Mouse (Mus musculus): ENCODE data around the gene Lims1. TPM values are rescaled to one million over a fixed set of nuclear protein-coding genes. Genes with fewer than 3 reads are reported as not detected.
A peak's percentile ranks its signal among the peaks of the same experiment; 100 is the strongest.

Gene Lims1
- total and polyA plus RNA-seq, 3 experiments = 40.4 to 74.7 (median 40.7) TPM

- no peak for TF ChIP-seq EP300 (IDR thresholded peaks at IDR 0.05; ENCODE audit: low read length)
- no peak for TF ChIP-seq MEF2A (IDR thresholded peaks at IDR 0.05; ENCODE audit: borderline replicate concordance, low read depth, low read length)
- TF ChIP-seq MAZ (IDR thresholded peaks at IDR 0.05; ENCODE audit: low read depth, low read length) = no peak
- no peak for TF ChIP-seq JUN (IDR thresholded peaks at IDR 0.05; ENCODE audit: insufficient read depth, low read depth, low read length)
- TF ChIP-seq KAT2A (IDR thresholded peaks at IDR 0.05; ENCODE audit: insufficient replicate concordance, low read length) = no peak
- no peak for TF ChIP-seq ZKSCAN1 (IDR thresholded peaks at IDR 0.05; ENCODE audit: borderline replicate concordance, low read depth, low read length)
- no peak for TF ChIP-seq POLR2A (IDR thresholded peaks at IDR 0.05; ENCODE audit: low read depth, low read length)
- no peak for TF ChIP-seq ZMIZ1 (IDR thresholded peaks at IDR 0.05; ENCODE audit: low read depth, low read length)
- no peak for TF ChIP-seq NELFE (IDR thresholded peaks at IDR 0.05; ENCODE audit: low read depth, low read length)
- TF ChIP-seq POLR2AphosphoS2 (IDR thresholded peaks at IDR 0.05; ENCODE audit: low read depth, low read length) = no peak
- TF ChIP-seq SMC3 (IDR thresholded peaks at IDR 0.05; ENCODE audit: low read depth, low read length) = no peak
- no peak for TF ChIP-seq ZC3H11A (IDR thresholded peaks at IDR 0.05; ENCODE audit: low read depth, low read length)
- no peak for TF ChIP-seq E2F4 (IDR thresholded peaks at IDR 0.05; ENCODE audit: insufficient replicate concordance, low read depth, low read length)
- peaks cover 3 to 45% of the 10 kb centered on the region in 2 experiments; a peak in 3 of 4 replicates for H3K4me1 ChIP-seq (ENCODE audit: control insufficient read depth in 1 of 2, insufficient read depth in 2 of 2)
- no peaks in the 10 kb centered on the region for H3K9me3 ChIP-seq (replicated peaks; ENCODE audit: low read length)
- H3K27ac ChIP-seq (ENCODE audit: insufficient read depth, low read depth) = no peak overlapping the region
- no peak overlapping the region for H3K4me2 ChIP-seq (ENCODE audit: insufficient read depth, low read depth, poor library complexity, severe bottlenecking)
- H3K36me3 ChIP-seq (replicated peaks in 1 of 2; ENCODE audit: control insufficient read depth in 1 of 2, insufficient read depth in 1 of 2, low read length in 1 of 2) = peaks cover 3 to 39% of the 10 kb centered on the region in 2 experiments
- 0 out of 2 replicates have a peak overlapping the region, but pooled peaks have one; percentile 7 for H3K9ac ChIP-seq (ENCODE audit: insufficient read depth, low read depth)
- no peak overlapping the region for H3K4me3 ChIP-seq (replicated peaks in 1 of 3; ENCODE audit: low read depth in 2 of 3, low read length in 2 of 3, poor library complexity in 1 of 3)
- dilution Hi-C loops (cut with MboI; ENCODE audit: extremely low pct_ligation_motif_present, extremely low pct_unique_long_range_greater_than_20kb, low sequenced_read_pairs) = no loop called here
- in situ Hi-C loops (cut with MboI; ENCODE audit: low pct_ligation_motif_present, low pct_unique_long_range_greater_than_20kb, low sequenced_read_pairs) = no loop called here
- no peak for DNase-seq (ENCODE audit: extremely low read depth)
- peaks cover 72% of the 10 kb centered on the region for H3K79me2 ChIP-seq (replicated peaks; ENCODE audit: control insufficient read depth, extremely low read depth, insufficient read depth, poor library complexity, severe bottlenecking)
- H3K27me3 ChIP-seq (replicated peaks) = no peaks in the 10 kb centered on the region
These were observed 69.2 kb downstream of the Lims1 start for GRCm38 (mm10) chr10:58392435-58392834.

- Histone ChIP-seq H3K36me3 (replicated peaks in 1 of 2; ENCODE audit: control insufficient read depth in 1 of 2, insufficient read depth in 1 of 2, low read length in 1 of 2) (peaks cover 6 to 40% of the 10 kb centered on the region in 2 experiments), H3K79me2 (replicated peaks; ENCODE audit: control insufficient read depth, extremely low read depth, insufficient read depth, poor library complexity, severe bottlenecking) (peaks cover 65% of the 10 kb centered on the region), H3K9ac (ENCODE audit: insufficient read depth, low read depth) (peak overlapping the region; percentile 7; the same call in 1 of the 2 replicates), H3K4me1 (ENCODE audit: control insufficient read depth in 1 of 2, insufficient read depth in 2 of 2) (peaks cover 3 to 45% of the 10 kb centered on the region in 2 experiments; a peak in 3 of 4 replicates), H3K9me3 (replicated peaks; ENCODE audit: low read length) (no peaks in the 10 kb centered on the region), H3K27ac (ENCODE audit: insufficient read depth, low read depth) (0 out of 2 replicates have a peak overlapping the region, but pooled peaks have one; percentile 1), H3K4me2 (ENCODE audit: insufficient read depth, low read depth, poor library complexity, severe bottlenecking) (peak overlapping the region; percentile 8; the same call in 1 of the 2 replicates), H3K27me3 (replicated peaks) (no peaks in the 10 kb centered on the region), H3K4me3 (replicated peaks in 1 of 3; ENCODE audit: low read depth in 2 of 3, low read length in 2 of 3, poor library complexity in 1 of 3) (peak overlapping the region in 2 of 3 experiments; percentile 9 to 17)
- DNase-seq (ENCODE audit: extremely low read depth) = peak; percentile 63
- TF ChIP-seq POLR2A (IDR thresholded peaks at IDR 0.05; ENCODE audit: low read depth, low read length) (0 out of 2 replicates have a peak, but pooled peaks have one; percentile 25), USF2 (conservative IDR thresholded peaks at IDR 0.05; ENCODE audit: low read depth, low read length) (no peak)
- dilution Hi-C loops (cut with MboI; ENCODE audit: extremely low pct_ligation_motif_present, extremely low pct_unique_long_range_greater_than_20kb, low sequenced_read_pairs) = no loop called here
- in situ Hi-C loops (cut with MboI; ENCODE audit: low pct_ligation_motif_present, low pct_unique_long_range_greater_than_20kb, low sequenced_read_pairs) = no loop called here
These were observed 70.1 kb downstream of the Lims1 start for GRCm38 (mm10) chr10:58393026-58394014.
